Mouse (Mus musculus): ENCODE measurements at regions not wholly inside any gene's neighbourhood (a gene's known extent, or its start where the extent isn't known, plus 50 kb on each side); places are given as distances from the start of the nearest gene placed in this dataset.

DNA sequence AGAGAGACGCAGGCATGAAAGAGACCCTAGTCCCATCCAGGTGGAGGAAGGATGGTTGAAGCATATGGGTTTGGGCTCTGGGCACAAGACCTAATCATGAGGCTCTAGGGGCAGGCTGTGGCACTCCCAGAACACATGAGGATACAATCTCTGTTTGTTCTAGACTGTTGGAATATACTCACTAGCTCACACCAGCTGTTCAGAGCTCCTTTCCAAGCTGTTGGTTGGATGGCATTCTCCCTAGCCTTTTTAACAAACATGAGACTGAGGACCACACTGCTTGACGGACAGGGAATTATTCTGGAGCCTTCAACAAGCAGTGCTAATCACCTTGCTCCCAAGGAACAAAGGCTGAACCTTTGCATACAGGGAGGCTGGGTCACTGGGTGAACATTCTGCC lies 263.6 kb downstream of the Qk start:
- TF ChIP-seq CTCF (IDR thresholded peaks at IDR 0.05; ENCODE audit: insufficient read depth, low read length): no peak
- no peak for TF ChIP-seq POLR2A (IDR thresholded peaks at IDR 0.05; ENCODE audit: borderline replicate concordance, extremely low read depth, low read depth, low read length)

Data from lung, adult 2 months (tissue).